In the genomic region with DNA sequence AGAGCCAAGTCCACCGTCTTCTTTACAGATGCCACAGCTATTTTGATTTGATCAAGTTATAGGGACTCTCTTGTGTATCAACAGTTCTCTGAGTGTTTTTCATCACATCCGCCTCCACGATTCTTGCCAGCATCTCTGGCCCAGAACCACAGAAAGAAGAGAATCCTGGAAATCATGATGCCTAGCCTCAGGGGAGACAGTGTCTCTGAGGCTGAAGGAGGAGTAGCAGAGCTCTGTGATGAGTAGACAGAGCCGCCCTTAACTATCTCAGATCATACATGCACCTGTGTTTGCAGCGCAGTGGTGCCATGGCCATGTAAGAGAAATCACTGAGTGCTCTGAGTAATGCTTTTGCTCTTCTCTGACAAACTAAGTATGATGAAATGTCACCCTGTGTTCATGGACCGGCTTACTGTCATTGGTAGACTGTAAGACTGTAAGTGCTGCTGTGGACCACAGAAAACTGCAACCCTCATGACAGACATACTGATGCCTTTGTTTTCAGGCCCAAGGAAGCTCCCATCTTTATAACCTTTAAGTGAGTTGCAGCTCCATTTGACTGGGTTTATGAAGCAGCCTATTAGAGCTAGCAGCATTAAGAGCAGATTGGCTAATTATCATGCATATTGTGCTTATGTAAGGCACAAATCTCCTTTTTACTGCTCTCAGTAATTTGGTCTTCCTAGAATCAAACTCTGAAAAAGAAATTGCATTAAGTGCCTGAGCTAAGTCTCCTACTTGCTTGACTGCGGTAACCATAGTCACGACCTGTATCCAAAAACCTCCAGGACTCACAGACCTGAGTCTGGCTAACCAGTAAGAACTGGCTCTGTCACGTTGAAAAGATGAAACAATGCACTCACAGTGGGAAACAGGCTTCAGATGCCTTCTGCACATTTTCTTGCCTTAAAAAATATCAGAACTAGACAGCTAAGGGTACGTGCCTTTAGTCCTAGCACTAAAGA, we compare ENCODE assay signal across 19 mouse cellular contexts. TPM values are rescaled to one million over a fixed set of nuclear protein-coding genes. Genes with fewer than 3 reads are reported as not detected.
DNase-seq lines count a peak whose midpoint lies in the region; ATAC-seq and TF ChIP-seq lines count a peak whose summit lies in the region.
"Had no signal": no experiment of that assay in that cellular context is flagged by ENCODE, and none has a peak within 500 bp of the region (broad histone marks: within the 10 kb centered on the region; RNA-seq: fewer than 3 reads in every experiment).

No protein-coding gene starts in this region.

- no peak overlapping the region for H3K4me3 ChIP-seq in heart, embryonic 10.5 days
- no peak overlapping the region for H3K4me3 ChIP-seq in heart, adult 2 months
- H3K4me3 ChIP-seq in forebrain, embryonic 11.5 days (ENCODE audit: low read depth, low read length) = no peak overlapping the region
- H3K4me3 ChIP-seq: heart, embryonic 15.5 days; limb, embryonic 12.5 days; liver, embryonic 13.5 days; lung, embryonic 15.5 days; midbrain, embryonic 12.5 days had no signal

- no peaks in the 10 kb centered on the region for H3K79me2 ChIP-seq in heart, adult 2 months (replicated peaks; ENCODE audit: control insufficient read depth, insufficient read depth, low read length)

- no peak for TF ChIP-seq CTCF in heart, adult 2 months (IDR thresholded peaks at IDR 0.05)

- no peaks in the 10 kb centered on the region for H3K36me3 ChIP-seq in heart, embryonic 10.5 days
- H3K36me3 ChIP-seq in heart, adult 2 months (ENCODE audit: control insufficient read depth, insufficient read depth, low read length) = no peaks in the 10 kb centered on the region
- no peaks in the 10 kb centered on the region for H3K36me3 ChIP-seq in forebrain, embryonic 11.5 days (ENCODE audit: control insufficient read depth, insufficient read depth, low read length)
- H3K36me3 ChIP-seq: heart, embryonic 15.5 days; limb, embryonic 12.5 days; liver, embryonic 13.5 days; lung, embryonic 15.5 days; midbrain, embryonic 12.5 days had no signal

- DNase-seq in heart, embryonic 10.5 days (ENCODE audit: low spot score) = peak; percentile 53
- DNase-seq in heart, adult 2 months = no peak
- peak; percentile 9 to 24 for DNase-seq in left cerebral cortex, adult 18-20 months (ENCODE audit: low spot score in 2 of 2)
- no peak for DNase-seq in left cerebral cortex, postnatal 36 days (ENCODE audit: low spot score in 2 of 2)
- peak; percentile 18 for DNase-seq in ZHBTc4 (ENCODE audit: low read depth, low spot score)
- DNase-seq in forebrain, embryonic 11.5 days (ENCODE audit: low spot score) = no peak
- no peak for DNase-seq in embryo, embryonic 10 days (ENCODE audit: low spot score)
- DNase-seq in urinary bladder, postnatal 4 days (ENCODE audit: low spot score in 2 of 2) = no peak
- DNase-seq: cerebellum, postnatal 14 days; kidney, postnatal 36 days; liver, embryonic 13.5 days; thymus, postnatal 25 days had no signal

- H3K4me2 ChIP-seq in forebrain, embryonic 11.5 days (ENCODE audit: low read depth, low read length, severe bottlenecking) = no peak overlapping the region
- H3K4me2 ChIP-seq: heart, embryonic 15.5 days; limb, embryonic 12.5 days; liver, embryonic 13.5 days; lung, embryonic 15.5 days; midbrain, embryonic 12.5 days had no signal

- intact Hi-C loops in heart, adult 2 months (cut with DNase I) = loop anchor here (5.0 kb wide), 1 partner anchor 425 kb away; no protein-coding TSS in a partner anchor
- intact Hi-C loops in left cerebral cortex, postnatal 36 days (cut with DNase I) = loop anchor here (10.0 kb wide), 1 partner anchor 152 kb away; a partner anchor contains a TSS

- no peak for TF ChIP-seq EP300 in heart, adult 2 months (IDR thresholded peaks at IDR 0.05; ENCODE audit: insufficient read depth, low read depth, low read length)

- H3K27ac ChIP-seq in heart, embryonic 10.5 days = no peak overlapping the region
- H3K27ac ChIP-seq in heart, adult 2 months = no peak overlapping the region
- H3K27ac ChIP-seq in forebrain, embryonic 11.5 days (ENCODE audit: low read depth, low read length) = no peak overlapping the region
- H3K27ac ChIP-seq: heart, embryonic 15.5 days; limb, embryonic 12.5 days; liver, embryonic 13.5 days; lung, embryonic 15.5 days; macrophage; midbrain, embryonic 12.5 days had no signal

- 85% methylated on average over 10 of the region's 10 CpGs for WGBS in heart, embryonic 10.5 days
- WGBS in heart, adult 2 months = 85% methylated on average over 10 of the region's 10 CpGs
- 80% methylated on average over 10 of the region's 10 CpGs for WGBS in forebrain, embryonic 11.5 days

- TF ChIP-seq POLR2A in heart, adult 2 months (IDR thresholded peaks at IDR 0.05; ENCODE audit: insufficient read depth, low read depth, low read length) = no peak

- 0 out of 2 replicates have a peak, but pooled peaks have one; percentile 71 for ATAC-seq in forebrain, embryonic 11.5 days (replicated peaks; ENCODE audit: low FRiP score)
- ATAC-seq: Patski had no signal

- no peaks in the 10 kb centered on the region for H3K9me3 ChIP-seq in heart, embryonic 10.5 days
- H3K9me3 ChIP-seq in forebrain, embryonic 11.5 days (ENCODE audit: control insufficient read depth, low read length) = no peaks in the 10 kb centered on the region
- H3K9me3 ChIP-seq: heart, embryonic 15.5 days; limb, embryonic 12.5 days; liver, embryonic 13.5 days; lung, embryonic 15.5 days; midbrain, embryonic 12.5 days had no signal

- peaks cover 14% of the 10 kb centered on the region; the same call in 1 of the 2 replicates for H3K4me1 ChIP-seq in heart, embryonic 10.5 days
- no peaks in the 10 kb centered on the region for H3K4me1 ChIP-seq in heart, adult 2 months (ENCODE audit: control insufficient read depth, insufficient read depth, low read length)
- peaks cover 1% of the 10 kb centered on the region; the same call in 1 of the 2 replicates for H3K4me1 ChIP-seq in forebrain, embryonic 11.5 days (replicated peaks; ENCODE audit: control insufficient read depth, insufficient read depth, low read length)
- H3K4me1 ChIP-seq: heart, embryonic 15.5 days; limb, embryonic 12.5 days; liver, embryonic 13.5 days; lung, embryonic 15.5 days; midbrain, embryonic 12.5 days had no signal

- H3K27me3 ChIP-seq in heart, embryonic 10.5 days (ENCODE audit: insufficient read depth, poor library complexity, severe bottlenecking) = no peaks in the 10 kb centered on the region
- H3K27me3 ChIP-seq in heart, adult 2 months (ENCODE audit: control insufficient read depth, insufficient read depth, low read length) = no peaks in the 10 kb centered on the region
- no peaks in the 10 kb centered on the region for H3K27me3 ChIP-seq in forebrain, embryonic 11.5 days (ENCODE audit: control insufficient read depth, insufficient read depth, low read length)
- H3K27me3 ChIP-seq: heart, embryonic 15.5 days; limb, embryonic 12.5 days; liver, embryonic 13.5 days; lung, embryonic 15.5 days; Patski had no signal

- no peak overlapping the region for H3K9ac ChIP-seq in heart, adult 2 months (ENCODE audit: low read depth, low read length)
- no peak overlapping the region for H3K9ac ChIP-seq in forebrain, embryonic 11.5 days (ENCODE audit: low read length)
- H3K9ac ChIP-seq: heart, embryonic 15.5 days; limb, embryonic 12.5 days; liver, embryonic 13.5 days; lung, embryonic 15.5 days; midbrain, embryonic 12.5 days had no signal

RNA-seq across cellular contexts. Expression of a gene that starts 33.7 kb away (rescaled TPM):
- 35.8 and 68.3 TPM in 2 replicates for polyA plus RNA-seq in heart, embryonic 10.5 days (2016; fragmentation: Nextera tagmentation; extraction: Ambion mirVana)
- 100 to 1,000 TPM; 116 to 122 TPM for total RNA-seq in heart, adult 2 months (2021)
- 22.4 and 49.2 TPM in 2 replicates for polyA plus RNA-seq in heart, adult 2 months (2012; rRNA removed)
- under 1 TPM; 0.05 to 0.07 TPM for total RNA-seq in left cerebral cortex, adult 18-20 months (2021)
- not detected for total RNA-seq in left cerebral cortex, postnatal 36 days (2021)
- polyA plus RNA-seq in forebrain, embryonic 11.5 days (2014; fragmentation: Nextera tagmentation; extraction: Ambion mirVana) = 0.24 and 0.29 TPM in 2 replicates
- total RNA-seq: hematopoietic stem cell, adult 5-6 weeks had no signal
- polyA plus RNA-seq: macrophage had no signal

RNA-seq across cellular contexts. Expression of a gene that starts 57.9 kb away (rescaled TPM):
- 11.6 and 13.5 TPM in 2 replicates for polyA plus RNA-seq in heart, embryonic 10.5 days (2016; fragmentation: Nextera tagmentation; extraction: Ambion mirVana)
- total RNA-seq in heart, adult 2 months (2021) = 10 to 100 TPM; 13.3 to 13.8 TPM
- 21.5 and 26.6 TPM in 2 replicates for polyA plus RNA-seq in heart, adult 2 months (2012; rRNA removed)
- 1 to 10 TPM; 5.3 to 8.3 TPM for total RNA-seq in left cerebral cortex, adult 18-20 months (2021)
- total RNA-seq in left cerebral cortex, postnatal 36 days (2021) = 1 to 10 TPM; 6.1 to 6.2 TPM
- 20.8 and 22.9 TPM in 2 replicates for polyA plus RNA-seq in forebrain, embryonic 11.5 days (2014; fragmentation: Nextera tagmentation; extraction: Ambion mirVana)

Comparison
In these comparisons a context has a peak if more than half of its experiments do, and no peak if none do; other contexts are left out.
1. DNase-seq: peak in heart, embryonic 10.5 days (single experiment), left cerebral cortex, adult 18-20 months (2 of 2) and ZHBTc4 (single experiment); none in heart, adult 2 months (0 of 2), left cerebral cortex, postnatal 36 days (0 of 2), forebrain, embryonic 11.5 days (single experiment), embryo, embryonic 10 days (single experiment) and urinary bladder, postnatal 4 days (0 of 2).
2. RNA of a gene that starts 33.7 kb away (total RNA-seq): 116 to 122 TPM in heart, adult 2 months; 0.05 to 0.07 TPM in left cerebral cortex, adult 18-20 months and not detected in left cerebral cortex, postnatal 36 days; every median in the first group is over 100 times any median in the second.